Mouse (Mus musculus): ENCODE data around the gene Prdx5. TPM values are rescaled to one million over a fixed set of nuclear protein-coding genes. Genes with fewer than 3 reads are reported as not detected.

Prdx5 gene
- polyA plus RNA-seq, 1 experiment from 2014 or later: 272 TPM

DNA sequence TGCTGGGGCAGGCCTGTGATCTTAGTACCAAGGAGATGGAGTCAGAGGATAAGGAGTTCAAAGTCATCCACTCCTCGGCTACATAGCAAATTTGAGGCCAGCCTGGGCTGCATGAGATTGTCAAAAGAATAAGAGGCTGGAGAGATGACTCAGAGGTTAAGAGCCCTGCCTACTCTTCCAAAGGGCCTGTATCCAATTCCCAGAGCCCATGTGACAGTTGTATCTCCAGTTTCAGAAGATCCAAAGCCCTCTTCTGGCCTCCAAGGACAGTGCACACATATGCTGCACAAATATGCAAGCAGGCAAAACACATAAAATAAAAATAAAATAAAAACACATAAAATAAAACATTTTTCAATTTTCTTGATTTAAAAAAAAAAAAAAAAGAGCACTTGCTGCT, 35.6 kb downstream of the Prdx5 start:
- ATAC-seq: no peak
- peaks cover 4% of the 10 kb centered on the region; the same call in 1 of the 2 replicates for H3K9me3 ChIP-seq (ENCODE audit: control insufficient read depth, low read length)
- H3K27ac ChIP-seq (ENCODE audit: low read length): no peak overlapping the region
- H3K27me3 ChIP-seq (replicated peaks; ENCODE audit: control insufficient read depth, insufficient read depth, low read length): no peaks in the 10 kb centered on the region
- no peak overlapping the region for H3K4me2 ChIP-seq (ENCODE audit: low read length)
- no peaks in the 10 kb centered on the region for H3K4me1 ChIP-seq (replicated peaks; ENCODE audit: control insufficient read depth, insufficient read depth, low read length)
- no peaks in the 10 kb centered on the region for H3K36me3 ChIP-seq (ENCODE audit: control insufficient read depth, insufficient read depth)
- no peak overlapping the region for H3K9ac ChIP-seq (replicated peaks; ENCODE audit: low read depth, low read length)
- H3K4me3 ChIP-seq (replicated peaks; ENCODE audit: low read length): no peak overlapping the region
- 84% methylated on average over 1 of the region's 1 CpGs for WGBS

GRCm38 (mm10) chr19:6872701-6873100, 37.2 kb downstream of the Prdx5 start:
- Histone ChIP-seq H3K4me3 (replicated peaks; ENCODE audit: low read length) (no peak overlapping the region), H3K4me2 (ENCODE audit: low read length) (no peak overlapping the region), H3K36me3 (ENCODE audit: control insufficient read depth, insufficient read depth) (no peaks in the 10 kb centered on the region), H3K27me3 (replicated peaks; ENCODE audit: control insufficient read depth, insufficient read depth, low read length) (no peaks in the 10 kb centered on the region), H3K9me3 (ENCODE audit: control insufficient read depth, low read length) (no peaks in the 10 kb centered on the region), H3K4me1 (replicated peaks; ENCODE audit: control insufficient read depth, insufficient read depth, low read length) (no peaks in the 10 kb centered on the region), H3K27ac (ENCODE audit: low read length) (no peak overlapping the region), H3K9ac (replicated peaks; ENCODE audit: low read depth, low read length) (no peak overlapping the region)
- ATAC-seq: no peak
- 72% methylated on average over 3 of the region's 3 CpGs for WGBS

DNA sequence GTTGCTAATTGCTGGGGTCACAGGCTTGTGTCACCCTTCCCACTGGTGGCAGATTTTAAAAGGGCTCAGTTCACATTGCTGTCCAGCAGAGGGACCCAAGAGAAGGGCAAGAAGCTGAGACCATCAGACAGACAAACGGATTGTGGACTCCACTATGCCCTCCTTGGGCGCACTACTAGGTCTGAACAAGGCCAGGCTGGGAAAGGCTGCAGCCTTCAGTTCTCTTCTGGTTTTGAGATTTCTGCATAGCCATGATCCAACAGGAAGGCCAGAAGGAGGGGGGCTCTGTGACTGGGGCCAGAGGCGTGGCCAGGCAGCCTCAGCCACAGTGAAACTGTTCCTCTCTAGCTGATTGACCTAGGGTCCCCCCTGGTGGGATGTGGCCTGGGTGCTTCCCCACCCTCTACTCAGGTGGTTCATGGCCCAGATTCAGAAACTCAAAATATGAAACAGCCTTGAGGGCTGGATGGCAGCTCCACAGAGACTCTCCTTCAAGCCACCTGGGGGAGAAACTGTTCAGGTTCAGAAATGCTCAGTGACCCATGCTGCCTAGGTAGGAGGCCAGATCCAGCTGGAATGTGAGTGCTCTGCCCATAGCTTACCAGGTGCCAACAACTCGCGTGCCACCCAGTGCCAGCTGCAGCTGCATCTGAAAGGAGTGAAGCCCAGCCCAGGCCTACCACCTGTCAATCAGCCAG, 38.2 kb downstream of the Prdx5 start:
- Histone ChIP-seq H3K4me2 (ENCODE audit: low read length) (no peak overlapping the region), H3K27me3 (replicated peaks; ENCODE audit: control insufficient read depth, insufficient read depth, low read length) (no peaks in the 10 kb centered on the region), H3K4me1 (replicated peaks; ENCODE audit: control insufficient read depth, insufficient read depth, low read length) (no peaks in the 10 kb centered on the region), H3K4me3 (replicated peaks; ENCODE audit: low read length) (no peak overlapping the region), H3K9me3 (ENCODE audit: control insufficient read depth, low read length) (no peaks in the 10 kb centered on the region), H3K36me3 (ENCODE audit: control insufficient read depth, insufficient read depth) (no peaks in the 10 kb centered on the region), H3K27ac (ENCODE audit: low read length) (no peak overlapping the region), H3K9ac (replicated peaks; ENCODE audit: low read depth, low read length) (no peak overlapping the region)
- ATAC-seq: no peak
- 59% methylated on average over 5 of the region's 5 CpGs for WGBS

- H3K9ac ChIP-seq (replicated peaks; ENCODE audit: low read depth, low read length): no peak overlapping the region
- 11% methylated on average over 5 of the region's 5 CpGs for WGBS
- no peak overlapping the region for H3K4me3 ChIP-seq (replicated peaks; ENCODE audit: low read length)
- no peaks in the 10 kb centered on the region for H3K27me3 ChIP-seq (replicated peaks; ENCODE audit: control insufficient read depth, insufficient read depth, low read length)
- no peaks in the 10 kb centered on the region for H3K9me3 ChIP-seq (ENCODE audit: control insufficient read depth, low read length)
- no peak for ATAC-seq
- no peak overlapping the region for H3K4me2 ChIP-seq (ENCODE audit: low read length)
- H3K36me3 ChIP-seq (ENCODE audit: control insufficient read depth, insufficient read depth): no peaks in the 10 kb centered on the region
- no peaks in the 10 kb centered on the region for H3K4me1 ChIP-seq (replicated peaks; ENCODE audit: control insufficient read depth, insufficient read depth, low read length)
- H3K27ac ChIP-seq (ENCODE audit: low read length): no peak overlapping the region
Observed at GRCm38 (mm10) chr19:6869355-6869754, 40.6 kb downstream of the Prdx5 start.

DNA sequence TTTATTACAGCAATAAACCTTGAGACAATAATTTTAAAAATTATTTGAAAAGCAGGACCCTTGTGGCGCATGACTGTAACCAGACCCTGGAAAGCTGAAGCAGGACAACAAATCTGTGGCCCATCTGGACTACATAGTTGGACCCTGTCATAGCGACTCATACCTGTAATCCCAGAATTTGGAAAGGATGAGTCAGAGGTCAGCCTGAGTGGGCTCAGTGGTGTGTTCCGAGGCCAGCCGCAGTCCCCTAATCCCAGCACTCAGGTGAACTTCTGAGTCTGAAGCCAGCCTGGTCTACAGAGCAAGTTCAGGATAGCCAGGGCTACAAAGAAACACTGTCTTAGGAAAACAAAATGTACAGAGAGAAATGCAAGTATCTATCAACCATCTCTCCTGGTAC, 48.5 kb downstream of the Prdx5 start:
- 94% methylated on average over 4 of the region's 4 CpGs for WGBS
- Histone ChIP-seq H3K9ac (replicated peaks; ENCODE audit: low read depth, low read length) (no peak overlapping the region), H3K27me3 (replicated peaks; ENCODE audit: control insufficient read depth, insufficient read depth, low read length) (no peaks in the 10 kb centered on the region), H3K4me1 (replicated peaks; ENCODE audit: control insufficient read depth, insufficient read depth, low read length) (no peaks in the 10 kb centered on the region), H3K4me3 (replicated peaks; ENCODE audit: low read length) (no peak overlapping the region), H3K4me2 (ENCODE audit: low read length) (no peak overlapping the region), H3K9me3 (ENCODE audit: control insufficient read depth, low read length) (no peaks in the 10 kb centered on the region), H3K36me3 (ENCODE audit: control insufficient read depth, insufficient read depth) (no peaks in the 10 kb centered on the region), H3K27ac (ENCODE audit: low read length) (no peak overlapping the region)
- ATAC-seq: no peak

- Histone ChIP-seq H3K27me3 (replicated peaks; ENCODE audit: control insufficient read depth, insufficient read depth, low read length) (no peaks in the 10 kb centered on the region), H3K36me3 (ENCODE audit: control insufficient read depth, insufficient read depth) (no peaks in the 10 kb centered on the region), H3K27ac (ENCODE audit: low read length) (no peak overlapping the region), H3K4me2 (ENCODE audit: low read length) (no peak overlapping the region), H3K4me1 (replicated peaks; ENCODE audit: control insufficient read depth, insufficient read depth, low read length) (no peaks in the 10 kb centered on the region), H3K4me3 (replicated peaks; ENCODE audit: low read length) (no peak overlapping the region), H3K9me3 (ENCODE audit: control insufficient read depth, low read length) (no peaks in the 10 kb centered on the region), H3K9ac (replicated peaks; ENCODE audit: low read depth, low read length) (no peak overlapping the region)
- WGBS: 88% methylated on average over 6 of the region's 6 CpGs
- no peak for ATAC-seq
Observed at GRCm38 (mm10) chr19:6860706-6861105, 49.2 kb downstream of the Prdx5 start.

GRCm38 (mm10) chr19:6859971-6860370, 49.9 kb downstream of the Prdx5 start:
- H3K27me3 ChIP-seq (replicated peaks; ENCODE audit: control insufficient read depth, insufficient read depth, low read length): no peaks in the 10 kb centered on the region
- no peaks in the 10 kb centered on the region for H3K36me3 ChIP-seq (ENCODE audit: control insufficient read depth, insufficient read depth)
- 85% methylated on average over 3 of the region's 3 CpGs for WGBS
- no peak overlapping the region for H3K9ac ChIP-seq (replicated peaks; ENCODE audit: low read depth, low read length)
- no peak overlapping the region for H3K27ac ChIP-seq (ENCODE audit: low read length)
- H3K4me2 ChIP-seq (ENCODE audit: low read length): no peak overlapping the region
- no peaks in the 10 kb centered on the region for H3K9me3 ChIP-seq (ENCODE audit: control insufficient read depth, low read length)
- ATAC-seq: no peak
- H3K4me1 ChIP-seq (replicated peaks; ENCODE audit: control insufficient read depth, insufficient read depth, low read length): peaks cover 4% of the 10 kb centered on the region
- no peak overlapping the region for H3K4me3 ChIP-seq (replicated peaks; ENCODE audit: low read length)

DNA sequence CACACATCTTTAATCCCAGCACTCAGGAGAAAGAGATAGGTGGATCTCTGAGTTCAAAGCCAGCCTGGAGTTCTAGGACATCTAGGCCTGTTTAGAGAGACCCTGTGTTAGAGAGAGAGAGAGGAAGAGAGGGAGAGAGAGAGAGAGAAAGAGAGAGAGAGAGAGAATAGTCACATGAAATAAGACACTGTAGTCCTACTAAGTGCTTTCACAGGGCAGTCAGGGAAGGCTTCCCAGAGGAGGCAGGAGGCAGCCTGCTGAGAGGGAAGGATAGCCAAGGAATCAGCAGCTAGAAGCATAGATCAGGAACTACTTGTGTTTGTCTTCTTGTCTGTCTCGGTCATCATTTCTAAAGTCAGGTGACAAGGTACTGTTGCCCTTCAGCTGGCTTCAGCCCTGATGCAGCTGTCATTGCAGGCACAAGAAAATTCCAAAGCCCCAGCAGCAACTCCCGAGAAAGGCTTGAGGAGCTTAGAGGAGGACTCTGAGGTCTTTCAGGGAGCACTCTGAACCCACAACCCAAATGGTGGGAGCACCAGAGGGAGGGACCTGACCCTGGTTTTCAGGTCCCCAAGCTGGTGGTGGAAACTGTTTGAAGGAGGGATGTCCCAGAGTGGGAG, 50.8 kb downstream of the Prdx5 start:
- no peaks in the 10 kb centered on the region for H3K9me3 ChIP-seq (ENCODE audit: control insufficient read depth, low read length)
- WGBS: 74% methylated on average over 2 of the region's 2 CpGs
- H3K9ac ChIP-seq (replicated peaks; ENCODE audit: low read depth, low read length): no peak overlapping the region
- 0 out of 2 replicates have a peak, but pooled peaks cover 2% of the 10 kb centered on the region for H3K27me3 ChIP-seq (replicated peaks; ENCODE audit: control insufficient read depth, insufficient read depth, low read length)
- no peak overlapping the region for H3K4me3 ChIP-seq (replicated peaks; ENCODE audit: low read length)
- H3K4me1 ChIP-seq (replicated peaks; ENCODE audit: control insufficient read depth, insufficient read depth, low read length): peaks cover 6% of the 10 kb centered on the region
- H3K4me2 ChIP-seq (ENCODE audit: low read length): no peak overlapping the region
- H3K27ac ChIP-seq (ENCODE audit: low read length): no peak overlapping the region
- H3K36me3 ChIP-seq (ENCODE audit: control insufficient read depth, insufficient read depth): no peaks in the 10 kb centered on the region
- ATAC-seq: no peak

GRCm38 (mm10) chr19:6858031-6858430, 51.9 kb downstream of the Prdx5 start, which contains the start of gene Ccdc88b:
Ccdc88b (minus strand) TSS chr19:6858211.
- H3K27ac ChIP-seq (ENCODE audit: low read length): no peak within 1 kb of the TSS
- peaks cover 6% of the 10 kb centered on the region for H3K4me1 ChIP-seq (replicated peaks; ENCODE audit: control insufficient read depth, insufficient read depth, low read length)
- H3K4me3 ChIP-seq (replicated peaks; ENCODE audit: low read length): no peak within 1 kb of the TSS
- H3K4me2 ChIP-seq (ENCODE audit: low read length): no peak within 1 kb of the TSS
- WGBS: 77% methylated on average over 7 of the region's 7 CpGs
- H3K9ac ChIP-seq (replicated peaks; ENCODE audit: low read depth, low read length): no peak within 1 kb of the TSS
- H3K27me3 ChIP-seq (replicated peaks; ENCODE audit: control insufficient read depth, insufficient read depth, low read length): 0 out of 2 replicates have a peak, but pooled peaks cover 2% of the 10 kb centered on the region
- H3K9me3 ChIP-seq (ENCODE audit: control insufficient read depth, low read length): no peaks in the 10 kb centered on the region
- H3K36me3 ChIP-seq (ENCODE audit: control insufficient read depth, insufficient read depth): no peaks in the 10 kb centered on the region
- no peak for ATAC-seq

All from forebrain, embryonic 16.5 days (tissue).